Mouse (Mus musculus) liver, adult 2 months (tissue): Measurements from ENCODE around the gene Cd1d1.

Experiments
- CTCF ChIP-seq: fragments of 200-500 bp; IDR thresholded peaks from 2 replicates; pipeline ENCODE4 v1.5.1; 2011; ENCODE audit warnings: low read depth, low read length, control low read depth
- POLR2A ChIP-seq: fragments of 200-500 bp; IDR thresholded peaks from 2 replicates; pipeline ENCODE4 v1.6.1; 2011; ENCODE audit warnings: low read length, control low read depth; ENCODE audit not compliant: insufficient read depth; ENCODE audit errors: extremely low read depth

- no peak for TF ChIP-seq CTCF
- no peak for TF ChIP-seq POLR2A
These were observed 38.4 kb downstream of the Cd1d1 start for GRCm38 (mm10) chr3:86960656-86961394.
